Mouse (Mus musculus) heart, embryonic 14.5 days (tissue): ENCODE data around the gene Ifngr1. TPM values are rescaled to one million over a fixed set of nuclear protein-coding genes. Genes with fewer than 3 reads are reported as not detected.

ENCODE experiments used
- ATAC-seq: fragments of 200-750 bp; cut with Nextera tagmentation; 2 replicates; pipeline ENCODE4 v1.8.0; 2017; ENCODE audit warnings: low read depth, moderate TSS enrichment; ENCODE audit not compliant: insufficient number of reproducible peaks, insufficient read depth, low FRiP score
- H3K27ac ChIP-seq, 2 experiments: fragments of 200-500 bp in 1 of 2; fragments of 300-500 bp in 1 of 2; sonication (generic) in 1 of 2; replicated peaks in 1 of 2; 2 replicates each; pipeline ENCODE4 v1.5.1; 2012 to 2014; ENCODE audit warnings: low read depth in 2 of 2, low read length in 2 of 2, control low read depth in 1 of 2, mild to moderate bottlenecking in 1 of 2, mixed read lengths in 1 of 2; ENCODE audit not compliant: control insufficient read depth in 1 of 2, insufficient read depth in 1 of 2
- H3K27me3 ChIP-seq: fragments of 300-500 bp; sonication (generic); 2 replicates; pipeline ENCODE4 v1.6.1; 2014; ENCODE audit warnings: mild to moderate bottlenecking, low read length, control low read depth; ENCODE audit not compliant: control insufficient read depth, insufficient read depth
- H3K36me3 ChIP-seq: fragments of 300-500 bp; sonication (generic); 2 replicates; pipeline ENCODE4 v1.6.1; 2014; ENCODE audit warnings: mild to moderate bottlenecking, control low read depth, low read length, mixed read lengths; ENCODE audit not compliant: control insufficient read depth, insufficient read depth
- H3K4me1 ChIP-seq, 2 experiments: fragments of 200-500 bp in 1 of 2; fragments of 300-500 bp in 1 of 2; sonication (generic) in 1 of 2; 2 replicates each; pipeline ENCODE4 v1.6.1; 2012 to 2014; ENCODE audit warnings: low read length in 2 of 2, control low read depth in 1 of 2, mixed read lengths in 1 of 2; ENCODE audit not compliant: control insufficient read depth in 2 of 2, insufficient read depth in 2 of 2
- H3K4me2 ChIP-seq: fragments of 300-500 bp; sonication (generic); 2 replicates; pipeline ENCODE4 v1.6.1; 2014; ENCODE audit warnings: mild to moderate bottlenecking, low read length
- H3K4me3 ChIP-seq, 2 experiments: fragments of 200-500 bp in 1 of 2; fragments of 300-500 bp in 1 of 2; sonication (generic) in 1 of 2; 2 replicates each; pipeline ENCODE4 v1.5.1; 2012 to 2014; ENCODE audit warnings: low read length in 2 of 2, mild to moderate bottlenecking in 2 of 2, control low read depth in 1 of 2, low read depth in 1 of 2, moderate library complexity in 1 of 2; ENCODE audit not compliant: control insufficient read depth in 1 of 2, insufficient read depth in 1 of 2
- H3K9ac ChIP-seq: fragments of 300-500 bp; sonication (generic); 2 replicates; pipeline ENCODE4 v1.6.1; 2014; ENCODE audit warnings: mild to moderate bottlenecking, low read length
- H3K9me3 ChIP-seq: fragments of 300-500 bp; sonication (generic); 2 replicates; pipeline ENCODE4 v1.6.1; 2016; ENCODE audit warnings: low read length, control low read depth; ENCODE audit not compliant: control insufficient read depth
- WGBS: fragments of 180-500 bp; shearing (Covaris S2); extraction: QIAGEN DNeasy Blood & Tissue Kit; methylation state at CpG from one replicate; pipeline ENCODE4 v1.1.7; 2014; 5-methylcytosine and 5-hydroxymethylcytosine counted together
- polyA plus RNA-seq: library from polyadenylated mRNA; unstranded; fragments of >200 nt; fragmentation: Nextera tagmentation; extraction: Ambion mirVana; gene quantifications from 2 replicates; pipeline ENCODE4 v1.2.1, GENCODE M21; 2014

The Ifngr1 gene
- polyA plus RNA-seq, 1 experiment from 2014 or later: 42.2 TPM

DNA sequence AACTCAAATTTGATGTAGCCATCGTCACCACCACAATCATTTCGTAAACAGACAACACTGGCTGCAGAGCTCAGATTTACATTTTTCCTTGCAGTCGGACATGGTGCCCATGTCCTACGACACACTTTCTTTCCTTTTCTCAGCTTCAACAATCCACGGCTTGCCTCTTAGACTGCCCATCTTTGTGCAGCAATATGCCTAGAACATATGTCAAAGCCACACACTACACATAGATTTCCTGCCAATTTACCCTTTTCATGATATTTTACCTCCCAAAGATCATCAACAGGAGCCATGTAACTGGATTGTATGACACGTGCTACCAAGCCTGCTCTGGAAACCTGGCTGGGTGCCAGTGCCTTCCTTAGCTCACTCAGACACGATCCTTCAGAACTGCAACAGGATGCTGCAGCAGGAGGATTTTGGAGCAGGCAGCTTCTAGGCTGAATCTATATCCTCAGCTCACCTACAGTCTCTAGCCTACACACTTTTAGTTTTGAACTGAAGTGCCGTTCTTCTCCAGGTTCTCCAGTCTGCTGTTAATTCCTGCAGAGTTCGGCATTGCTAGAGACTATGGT, 13.3 kb upstream of the Ifngr1 start:
- H3K4me3 ChIP-seq: no peak overlapping the region
- no peak for ATAC-seq
- H3K4me2 ChIP-seq: no peak overlapping the region
- no peaks in the 10 kb centered on the region for H3K36me3 ChIP-seq
- 62% methylated on average over 9 of the region's 9 CpGs for WGBS
- H3K4me1 ChIP-seq: peaks cover 0 to 7% of the 10 kb centered on the region in 2 experiments; a peak in 2 of 4 replicates
- H3K9me3 ChIP-seq: no peaks in the 10 kb centered on the region
- H3K27ac ChIP-seq: no peak overlapping the region
- no peaks in the 10 kb centered on the region for H3K27me3 ChIP-seq
- no peak overlapping the region for H3K9ac ChIP-seq

DNA sequence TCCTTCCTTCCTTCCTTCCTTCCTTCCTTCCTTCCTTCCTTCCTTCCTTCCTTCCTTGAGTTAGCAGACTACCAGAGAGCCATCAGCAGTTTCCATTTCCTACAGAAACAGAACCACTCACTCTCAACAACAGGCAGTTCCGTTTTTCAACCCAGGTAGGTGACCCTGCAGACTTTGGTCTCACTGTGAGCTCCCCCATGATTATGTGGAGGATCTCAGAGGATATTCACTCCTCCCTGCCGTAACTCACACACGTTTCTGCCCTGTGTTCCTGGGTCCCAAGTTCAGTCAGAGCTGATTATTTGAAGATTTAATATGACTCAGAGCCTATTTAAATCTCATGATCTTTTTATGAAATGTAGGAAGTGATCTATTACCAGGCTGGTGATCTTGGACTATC, 11.1 kb upstream of the Ifngr1 start:
- Histone ChIP-seq H3K4me1 (peaks cover 0 to 7% of the 10 kb centered on the region in 2 experiments; a peak in 2 of 4 replicates), H3K9ac (no peak overlapping the region), H3K4me3 (no peak overlapping the region), H3K36me3 (no peaks in the 10 kb centered on the region), H3K4me2 (no peak overlapping the region), H3K27me3 (no peaks in the 10 kb centered on the region), H3K9me3 (no peaks in the 10 kb centered on the region), H3K27ac (no peak overlapping the region)
- WGBS: 58% methylated on average over 3 of the region's 3 CpGs
- no peak for ATAC-seq

DNA sequence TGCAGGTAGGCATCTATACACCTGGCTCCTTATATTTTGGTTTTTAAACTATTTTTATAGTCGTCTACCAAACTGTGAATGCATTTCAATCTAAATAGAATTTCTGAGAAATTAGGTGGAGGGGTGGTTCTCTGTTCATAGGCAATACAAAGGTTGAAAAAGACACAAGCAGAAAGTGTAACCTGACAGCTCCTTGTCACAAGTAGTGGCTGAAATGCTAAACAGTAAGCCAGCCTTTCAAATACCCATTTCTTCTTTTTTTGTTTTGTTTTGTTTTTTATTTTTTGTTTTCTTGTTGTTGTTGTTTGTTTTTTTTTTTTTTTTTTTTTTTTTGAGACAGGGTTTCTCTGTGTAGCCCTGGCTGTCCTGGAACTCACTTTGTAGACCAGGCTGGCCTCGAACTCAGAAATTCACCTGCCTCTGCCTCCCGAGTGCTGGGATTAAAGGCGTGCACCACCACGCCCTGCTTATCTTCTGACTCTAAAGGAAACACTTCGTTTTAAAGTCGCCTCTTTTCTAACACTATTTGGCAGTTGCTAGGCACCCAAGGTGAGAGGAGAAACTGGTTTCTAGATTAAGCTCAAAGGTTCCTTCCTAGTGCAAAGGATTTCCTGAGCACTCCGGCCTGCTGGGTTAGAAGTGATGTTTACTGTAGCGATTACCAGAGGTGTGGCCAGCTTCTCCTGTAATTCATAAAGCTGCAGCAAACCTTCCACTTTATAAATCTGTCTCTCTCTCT, 9.7 kb upstream of the Ifngr1 start:
- H3K27me3 ChIP-seq: no peaks in the 10 kb centered on the region
- ATAC-seq: no peak
- H3K36me3 ChIP-seq: no peaks in the 10 kb centered on the region
- H3K9ac ChIP-seq: no peak overlapping the region
- no peaks in the 10 kb centered on the region for H3K9me3 ChIP-seq
- H3K4me3 ChIP-seq: no peak overlapping the region
- no peak overlapping the region for H3K4me2 ChIP-seq
- no peak overlapping the region for H3K27ac ChIP-seq
- WGBS: 62% methylated on average over 9 of the region's 9 CpGs
- H3K4me1 ChIP-seq: peaks cover 0 to 7% of the 10 kb centered on the region in 2 experiments; a peak in 2 of 4 replicates

DNA sequence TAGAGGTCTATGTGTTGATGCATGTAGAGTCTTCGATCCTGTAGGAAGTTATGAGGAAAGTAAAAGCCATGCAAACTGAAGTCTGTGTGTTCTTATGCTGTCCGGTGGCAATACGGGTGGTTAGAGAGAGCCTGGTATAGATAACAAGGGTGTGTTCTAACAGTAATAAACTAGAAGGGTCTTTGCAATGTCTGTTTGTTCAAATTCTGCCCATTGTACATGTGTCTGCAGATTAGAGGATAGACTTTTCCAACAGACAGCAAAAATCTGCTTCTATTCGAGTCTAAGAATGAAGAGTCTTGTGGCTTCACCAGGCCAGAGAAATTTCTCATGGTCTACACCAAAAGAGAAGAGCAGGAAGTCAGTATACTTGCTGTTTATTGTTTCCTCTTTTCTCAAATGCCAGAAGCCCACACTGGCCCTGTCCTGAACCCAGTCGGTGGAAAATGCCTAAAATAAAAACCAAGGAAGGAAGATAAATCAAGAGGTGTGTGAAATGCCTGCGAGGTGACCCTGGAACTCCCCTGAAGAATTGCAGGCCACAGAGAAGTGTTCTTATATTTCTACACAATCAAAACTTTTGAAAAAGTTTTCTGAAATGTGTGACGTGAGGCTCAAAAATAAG, 8.8 kb upstream of the Ifngr1 start:
- Histone ChIP-seq H3K9ac (no peak overlapping the region), H3K4me2 (no peak overlapping the region), H3K36me3 (no peaks in the 10 kb centered on the region), H3K4me1 (peaks cover 0 to 7% of the 10 kb centered on the region in 2 experiments; a peak in 2 of 4 replicates), H3K4me3 (no peak overlapping the region), H3K27me3 (no peaks in the 10 kb centered on the region), H3K9me3 (no peaks in the 10 kb centered on the region), H3K27ac (no peak overlapping the region; a peak in 1 of 4 replicates)
- ATAC-seq: no peak
- 61% methylated on average over 7 of the region's 7 CpGs for WGBS

DNA sequence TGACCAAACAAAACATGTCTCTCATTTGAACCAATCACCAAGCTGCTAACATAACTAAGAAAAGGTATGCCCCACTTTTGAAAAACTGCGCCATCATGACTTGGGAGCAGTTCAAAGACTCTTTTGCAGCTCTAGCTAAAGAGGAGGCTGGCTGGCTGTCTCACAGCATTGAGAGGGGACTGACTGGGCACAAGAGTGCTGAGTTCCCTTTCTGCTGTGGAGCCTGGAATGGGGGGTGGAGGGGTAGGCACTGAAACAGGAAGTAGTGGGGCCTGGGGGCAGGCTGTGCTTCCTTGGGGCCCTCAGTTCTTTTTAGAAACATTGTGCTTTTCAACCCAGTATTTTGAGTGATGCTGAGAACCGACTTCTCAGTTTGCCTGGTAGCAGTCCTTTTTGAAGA, 7.7 kb upstream of the Ifngr1 start:
- H3K9me3 ChIP-seq: no peaks in the 10 kb centered on the region
- H3K36me3 ChIP-seq: no peaks in the 10 kb centered on the region
- H3K27ac ChIP-seq: no peak overlapping the region
- no peak for ATAC-seq
- no peaks in the 10 kb centered on the region for H3K27me3 ChIP-seq
- H3K9ac ChIP-seq: no peak overlapping the region
- no peak overlapping the region for H3K4me2 ChIP-seq
- no peak overlapping the region for H3K4me3 ChIP-seq
- 81% methylated on average over 2 of the region's 2 CpGs for WGBS
- peaks cover 0 to 5% of the 10 kb centered on the region in 2 experiments; a peak in 2 of 4 replicates for H3K4me1 ChIP-seq

DNA sequence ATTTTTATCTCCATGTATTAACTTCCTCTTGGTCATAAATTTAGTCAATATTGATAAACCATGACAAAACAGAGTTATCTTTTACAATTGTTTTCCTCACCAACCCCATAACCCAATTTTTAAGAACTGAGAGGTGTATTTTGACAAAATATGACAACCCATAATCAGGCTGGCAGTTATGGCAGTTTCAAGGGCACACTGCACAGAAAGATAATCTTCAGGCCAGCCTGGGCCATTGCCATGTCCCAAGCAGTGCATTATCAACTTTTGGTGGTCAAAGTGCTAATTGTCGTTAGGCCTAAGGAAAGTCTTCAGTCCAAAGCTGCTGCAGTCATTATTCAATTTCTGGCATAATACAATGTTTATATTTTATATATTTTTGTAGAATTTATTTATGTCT, 6.9 kb upstream of the Ifngr1 start:
- Histone ChIP-seq H3K9me3 (no peaks in the 10 kb centered on the region), H3K4me1 (peaks cover 2 to 5% of the 10 kb centered on the region in 2 experiments; a peak in 3 of 4 replicates), H3K4me2 (no peak overlapping the region), H3K36me3 (no peaks in the 10 kb centered on the region), H3K4me3 (no peak overlapping the region), H3K9ac (no peak overlapping the region), H3K27me3 (no peaks in the 10 kb centered on the region), H3K27ac (no peak overlapping the region)
- no peak for ATAC-seq
- 80% methylated on average over 1 of the region's 1 CpGs for WGBS

DNA sequence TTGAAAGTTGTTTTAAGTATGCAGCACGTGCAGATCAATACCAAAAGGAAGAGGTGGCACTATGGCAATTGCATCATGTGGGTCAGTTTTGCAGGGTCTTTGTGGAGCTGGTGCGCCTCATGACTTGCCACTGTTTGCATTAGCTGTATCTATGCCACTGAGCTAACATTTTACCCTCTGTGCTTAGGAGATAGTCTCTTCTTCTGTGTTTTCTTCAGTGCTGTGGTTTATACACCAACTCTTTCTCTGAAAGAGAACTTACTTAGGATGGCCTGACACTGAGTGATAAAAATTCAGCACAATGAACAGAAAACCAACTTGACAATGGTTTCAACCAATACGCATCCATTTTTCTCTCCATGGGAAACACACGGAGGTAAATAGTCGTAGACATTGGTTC, 5.9 kb upstream of the Ifngr1 start:
- Histone ChIP-seq H3K4me1 (peaks cover 2 to 5% of the 10 kb centered on the region in 2 experiments; a peak in 3 of 4 replicates), H3K4me3 (no peak overlapping the region), H3K9ac (no peak overlapping the region), H3K27ac (no peak overlapping the region), H3K4me2 (no peak overlapping the region), H3K9me3 (no peaks in the 10 kb centered on the region), H3K36me3 (no peaks in the 10 kb centered on the region), H3K27me3 (no peaks in the 10 kb centered on the region)
- WGBS: 92% methylated on average over 5 of the region's 5 CpGs
- ATAC-seq: no peak
